Mouse (Mus musculus) layer of hippocampus, adult 2 months (tissue): ENCODE measurements at regions not wholly inside any gene's neighbourhood (a gene's known extent, or its start where the extent isn't known, plus 50 kb on each side); places are given as distances from the start of the nearest gene placed in this dataset.

Source experiments
- DNase-seq, 2 experiments: peaks; one replicate each; pipeline ENCODE4 v3.0.0; 2022; ENCODE audit warnings: low spot score in 2 of 2
- H3K27ac ChIP-seq: fragments of 200-600 bp; 2 replicates; pipeline ENCODE4 v1.8.1; 2022
- H3K4me3 ChIP-seq: fragments of 200-600 bp; 2 replicates; pipeline ENCODE4 v1.8.1; 2022; ENCODE audit warnings: mild to moderate bottlenecking
- CTCF ChIP-seq: fragments of 200-600 bp; conservative IDR thresholded peaks from 2 replicates; pipeline ENCODE4 v1.8.1; 2022; ENCODE audit warnings: antibody characterized with exemption, mild to moderate bottlenecking, moderate library complexity

DNA sequence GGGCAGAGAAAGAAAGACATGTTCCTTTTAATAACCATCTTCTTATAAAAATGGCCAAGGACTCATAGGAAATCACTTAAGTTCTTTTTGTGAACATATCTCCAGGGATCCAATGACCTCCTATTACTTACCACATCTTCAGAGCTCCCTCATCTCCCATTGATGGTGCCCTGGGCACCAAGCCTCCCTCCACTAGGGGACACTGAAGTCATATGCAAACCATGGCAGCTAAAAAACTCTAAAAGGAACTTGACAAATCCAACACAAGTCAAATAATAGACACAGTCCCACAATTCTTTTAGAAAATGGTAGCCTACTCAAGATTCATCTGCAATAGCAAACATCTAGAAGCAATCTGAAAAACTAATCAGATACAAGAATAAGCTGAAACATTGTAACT is 167.2 kb upstream of the Igf1 start:
- no peak overlapping the region for H3K4me3 ChIP-seq
- DNase-seq, result no peak
- TF ChIP-seq CTCF, result peak; percentile 73
- no peak overlapping the region for H3K27ac ChIP-seq

DNA sequence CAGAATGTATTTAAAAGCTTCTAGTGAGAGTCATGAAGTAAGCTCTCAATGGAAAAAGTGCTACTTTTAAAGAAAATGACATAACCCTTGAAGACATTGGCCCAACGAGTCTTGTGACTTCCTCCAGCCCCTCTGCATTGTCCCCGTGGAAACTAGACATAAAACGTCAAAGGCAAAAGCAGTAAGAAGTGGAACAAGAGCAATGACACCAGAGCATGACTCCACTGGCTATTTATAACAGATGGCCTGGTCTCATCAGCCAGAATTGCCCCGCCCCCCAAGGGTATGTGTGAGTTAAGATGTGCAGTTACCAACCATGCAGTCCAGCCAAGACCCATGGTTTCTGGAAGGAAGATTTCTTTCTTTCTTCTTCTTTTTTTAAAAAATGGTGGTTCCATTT is 161.6 kb upstream of the Igf1 start:
- DNase-seq, result no peak
- H3K4me3 ChIP-seq, result no peak overlapping the region
- no peak for TF ChIP-seq CTCF
- no peak overlapping the region for H3K27ac ChIP-seq

DNA sequence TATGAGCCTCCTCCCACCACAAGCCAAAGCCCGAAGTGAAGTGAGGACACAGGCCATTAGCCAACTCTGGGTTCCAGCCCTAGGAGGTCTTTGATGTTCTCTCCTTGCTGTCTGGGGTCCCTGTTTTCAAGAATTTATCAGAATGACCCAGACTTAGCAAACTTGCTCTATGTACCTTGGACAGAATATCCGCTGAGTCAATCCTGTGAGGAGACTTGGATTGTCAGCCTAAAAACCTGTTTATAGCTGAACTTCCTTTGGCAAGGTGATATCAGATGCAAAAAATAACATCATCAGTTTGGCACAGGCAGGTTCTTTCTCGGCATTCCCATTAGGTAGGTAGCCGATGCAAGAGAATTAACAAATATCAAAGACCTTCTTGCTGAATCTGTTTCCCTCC is 146.9 kb upstream of the Igf1 start:
- no peak overlapping the region for H3K27ac ChIP-seq
- TF ChIP-seq CTCF, result no peak
- DNase-seq, result no peak
- no peak overlapping the region for H3K4me3 ChIP-seq

DNA sequence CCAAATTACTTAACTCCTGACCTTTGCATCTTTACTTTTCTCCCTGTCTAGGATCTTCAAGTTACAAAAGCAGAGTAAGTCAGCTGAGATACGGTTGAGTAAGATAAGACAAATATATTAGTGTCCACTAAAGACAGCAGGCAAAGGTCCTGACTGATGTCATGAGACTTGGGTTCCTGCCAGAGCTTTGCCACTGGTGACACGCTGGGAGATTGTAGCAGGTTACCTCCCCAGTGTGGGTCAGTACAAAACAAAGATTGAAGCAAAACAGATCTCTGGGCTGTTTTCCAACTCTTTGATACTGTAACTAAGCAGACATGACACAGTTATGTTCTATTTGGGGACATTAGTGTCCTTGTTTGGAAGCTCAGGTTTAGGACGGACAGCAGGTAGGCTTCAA is 146.3 kb upstream of the Igf1 start:
- no peak overlapping the region for H3K27ac ChIP-seq
- H3K4me3 ChIP-seq, result no peak overlapping the region
- TF ChIP-seq CTCF, result no peak
- no peak for DNase-seq

DNA sequence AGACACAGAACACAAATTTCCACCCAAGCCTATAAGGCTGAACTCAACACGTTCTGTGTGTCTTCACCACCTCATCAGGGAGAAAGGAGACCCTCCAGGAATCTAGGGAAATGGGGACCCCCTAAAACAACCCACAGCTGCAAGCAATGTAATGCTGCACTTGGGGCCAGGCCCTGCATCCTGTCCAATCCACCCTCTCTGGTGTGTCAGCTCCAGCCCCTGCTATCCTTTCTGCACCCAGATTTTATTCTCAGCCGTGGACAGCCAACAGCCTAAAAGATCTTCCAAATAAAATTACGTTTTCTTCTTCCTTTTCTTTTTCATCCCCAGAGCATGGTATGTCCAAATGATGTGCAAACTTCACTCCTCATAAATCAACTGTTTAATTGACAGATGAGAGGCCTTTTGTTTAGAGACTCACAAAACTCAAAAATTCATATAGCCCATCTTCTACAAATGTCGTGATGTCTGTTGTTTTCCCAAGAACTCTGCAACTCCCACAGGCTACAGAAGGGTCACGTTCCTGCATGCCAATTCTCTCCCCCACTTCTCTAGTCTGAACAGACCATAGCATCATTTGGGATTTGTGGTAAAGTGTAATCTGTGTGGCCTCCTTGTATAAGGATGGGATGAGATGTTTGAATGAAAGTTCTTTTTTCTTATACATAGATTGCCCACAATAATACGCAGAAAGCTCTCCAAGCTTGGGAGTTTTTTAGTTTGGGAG is 142.0 kb upstream of the Igf1 start:
- Histone ChIP-seq H3K27ac (no peak overlapping the region), H3K4me3 (no peak overlapping the region)
- DNase-seq, result no peak
- no peak for TF ChIP-seq CTCF

DNA sequence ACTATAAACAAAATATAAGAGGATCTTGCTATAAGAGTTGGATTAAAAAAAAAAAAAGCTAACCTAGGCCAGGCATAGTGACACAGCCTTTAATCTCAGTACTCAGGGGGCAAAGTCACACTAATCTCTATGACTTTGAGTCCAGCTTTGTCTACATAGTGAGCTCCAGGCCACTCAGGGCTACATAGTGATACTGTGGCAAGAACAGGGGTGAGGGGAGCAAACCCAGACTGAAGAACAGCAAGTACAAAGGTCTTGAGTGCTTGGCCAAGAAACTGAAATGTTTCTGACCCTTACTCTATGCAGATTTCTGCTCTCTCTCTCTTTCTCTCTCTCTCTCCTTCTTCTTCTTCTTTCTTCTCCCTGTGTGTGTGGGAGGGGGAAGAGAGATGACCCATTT is 140.9 kb upstream of the Igf1 start:
- DNase-seq, result no peak
- no peak for TF ChIP-seq CTCF
- H3K27ac ChIP-seq, result no peak overlapping the region
- no peak overlapping the region for H3K4me3 ChIP-seq

DNA sequence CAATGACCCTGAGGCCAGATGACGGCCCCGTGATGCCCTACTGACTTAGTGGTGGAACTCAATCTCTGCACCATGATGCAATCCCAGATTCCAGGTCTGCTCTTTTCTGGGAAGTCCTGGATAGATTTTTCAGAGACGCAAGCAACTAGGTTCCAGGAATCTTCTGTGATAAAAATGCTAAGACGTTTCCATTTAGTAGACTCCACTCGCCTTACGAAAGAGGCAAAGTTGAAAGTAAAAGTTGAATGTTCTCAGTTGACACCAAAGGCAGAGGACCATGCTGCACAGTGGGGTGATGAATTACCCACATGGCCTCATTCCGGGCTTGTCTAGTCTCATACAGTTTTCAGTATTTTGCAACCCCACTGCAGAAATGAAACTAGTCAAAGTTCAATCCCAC is 139.6 kb upstream of the Igf1 start:
- no peak for DNase-seq
- H3K27ac ChIP-seq, result no peak overlapping the region
- no peak overlapping the region for H3K4me3 ChIP-seq
- TF ChIP-seq CTCF, result no peak

DNA sequence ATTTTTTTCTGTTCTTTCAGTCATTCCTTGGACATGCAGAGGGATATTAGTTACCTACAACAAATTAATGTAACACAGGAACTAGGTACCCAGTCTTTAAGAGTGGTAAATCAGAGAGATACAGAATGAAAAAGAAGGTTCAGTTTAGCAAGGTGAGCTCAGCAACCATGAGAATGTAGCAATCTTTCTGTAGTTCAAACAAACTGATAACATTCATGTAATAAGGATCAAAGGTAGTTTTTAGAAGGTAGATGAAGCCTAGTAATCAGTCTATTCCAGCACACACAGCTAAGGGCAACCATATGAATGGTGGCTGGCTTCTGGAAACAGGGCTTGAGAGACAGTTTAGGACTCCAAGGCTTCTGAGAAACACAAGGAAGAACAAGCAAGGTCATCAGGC is 138.1 kb upstream of the Igf1 start:
- no peak for TF ChIP-seq CTCF
- DNase-seq, result no peak
- no peak overlapping the region for H3K4me3 ChIP-seq
- no peak overlapping the region for H3K27ac ChIP-seq

DNA sequence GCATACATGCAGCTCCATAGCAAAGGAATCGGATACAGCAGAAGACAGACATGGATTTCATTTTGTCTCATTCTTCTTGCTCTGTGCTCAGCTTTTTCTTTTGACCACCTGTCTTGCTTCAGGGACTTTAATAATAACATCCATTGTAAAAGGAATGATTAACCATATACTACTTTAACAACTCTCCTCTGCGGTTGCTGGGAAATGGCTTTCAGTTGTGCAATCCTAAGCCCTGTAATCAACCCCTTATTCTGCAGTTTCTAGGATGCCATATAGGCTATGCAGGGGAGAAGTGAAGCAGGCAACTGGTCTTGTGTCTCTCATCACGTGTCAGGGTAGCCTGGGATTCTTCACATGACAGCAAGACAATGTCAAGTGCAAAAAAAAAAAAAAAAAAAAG is 135.8 kb upstream of the Igf1 start:
- Histone ChIP-seq H3K27ac (no peak overlapping the region), H3K4me3 (no peak overlapping the region)
- no peak for DNase-seq
- no peak for TF ChIP-seq CTCF

DNA sequence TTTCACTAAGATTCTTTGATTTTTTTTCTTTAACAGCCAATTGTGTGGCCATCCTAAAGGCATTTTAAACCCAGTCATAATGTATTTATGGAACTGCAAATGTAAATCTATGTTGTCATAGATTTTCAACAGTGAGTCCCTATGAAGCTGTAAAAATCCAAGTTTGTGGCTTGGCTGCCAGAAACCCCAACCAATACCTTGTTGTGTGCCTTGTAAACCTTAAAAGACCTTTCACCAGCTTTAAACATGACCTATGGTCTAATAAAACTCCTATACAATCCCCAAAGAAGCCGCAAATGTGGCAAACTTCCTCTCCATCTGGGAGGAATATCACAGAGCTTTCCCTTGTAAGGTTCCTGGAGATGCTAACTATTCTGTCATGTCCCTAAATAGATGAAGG is 125.4 kb upstream of the Igf1 start:
- H3K4me3 ChIP-seq, result no peak overlapping the region
- DNase-seq, result no peak
- H3K27ac ChIP-seq, result no peak overlapping the region
- TF ChIP-seq CTCF, result no peak

DNA sequence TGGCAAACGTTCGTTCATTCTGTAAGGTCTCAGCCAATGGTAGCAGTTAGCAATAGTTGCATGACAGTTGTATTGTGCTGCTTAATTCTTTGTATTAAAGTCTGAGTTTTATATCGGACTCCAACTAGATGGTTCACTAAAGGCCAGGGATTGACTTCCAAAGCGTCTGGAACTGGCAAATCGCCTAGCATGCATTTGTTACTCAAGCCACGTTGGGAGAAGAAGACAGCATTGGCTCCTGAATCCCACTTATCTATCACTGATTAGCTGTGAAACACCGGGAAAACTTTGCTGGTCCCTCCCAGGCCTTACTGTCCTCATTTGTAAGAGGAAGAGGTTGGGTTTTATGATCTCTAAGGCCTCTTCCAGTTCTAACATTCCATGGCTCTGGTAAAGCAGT is 124.8 kb upstream of the Igf1 start:
- no peak for DNase-seq
- no peak overlapping the region for H3K4me3 ChIP-seq

DNA sequence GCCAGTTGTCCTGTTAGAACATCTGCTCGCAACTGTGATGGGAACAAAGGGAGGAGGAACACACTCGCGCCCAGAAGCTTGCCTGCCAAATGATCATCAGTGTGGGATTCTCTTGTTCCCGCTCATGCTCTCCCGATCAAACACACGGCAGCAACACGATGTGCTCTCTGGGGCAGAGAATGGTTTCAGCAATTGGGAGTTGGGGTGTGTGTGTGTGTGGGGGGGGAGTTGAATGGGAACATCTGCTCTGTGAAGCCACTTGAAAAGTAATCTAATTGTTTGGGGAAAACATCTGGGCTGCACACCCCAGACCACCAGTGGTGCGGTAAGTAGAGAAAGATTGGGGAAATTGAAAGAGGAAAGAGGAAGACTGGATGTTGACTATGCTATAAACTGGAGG is 117.7 kb upstream of the Igf1 start:
- H3K4me3 ChIP-seq, result no peak overlapping the region
- DNase-seq, result peak in 1 of 2 experiments; percentile 16
- no peak overlapping the region for H3K27ac ChIP-seq
- TF ChIP-seq CTCF, result no peak

More for the DNA sequence above, 124.8 kb upstream of the Igf1 start:
- no peak for TF ChIP-seq CTCF
- H3K27ac ChIP-seq, result no peak overlapping the region

DNA sequence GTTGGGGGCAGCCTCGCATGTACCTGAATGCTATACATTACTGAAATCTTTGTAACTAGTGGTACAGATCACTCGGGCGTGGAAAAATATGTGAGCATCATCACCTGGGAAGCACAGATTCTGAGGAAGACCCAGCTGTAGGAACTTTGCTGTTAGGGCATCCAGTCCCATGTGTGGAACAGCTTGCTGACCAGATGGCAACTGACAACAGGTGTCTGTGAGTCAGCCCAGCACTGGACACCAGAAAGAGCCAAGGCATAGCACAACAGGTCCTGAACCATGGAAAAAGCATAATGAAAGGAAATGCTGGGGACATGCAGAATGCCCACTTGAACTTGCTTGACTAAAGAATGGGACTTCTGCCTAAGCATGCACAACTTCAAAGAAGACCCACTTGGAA is 115.3 kb upstream of the Igf1 start:
- Histone ChIP-seq H3K4me3 (no peak overlapping the region), H3K27ac (no peak overlapping the region)
- no peak for TF ChIP-seq CTCF
- no peak for DNase-seq

DNA sequence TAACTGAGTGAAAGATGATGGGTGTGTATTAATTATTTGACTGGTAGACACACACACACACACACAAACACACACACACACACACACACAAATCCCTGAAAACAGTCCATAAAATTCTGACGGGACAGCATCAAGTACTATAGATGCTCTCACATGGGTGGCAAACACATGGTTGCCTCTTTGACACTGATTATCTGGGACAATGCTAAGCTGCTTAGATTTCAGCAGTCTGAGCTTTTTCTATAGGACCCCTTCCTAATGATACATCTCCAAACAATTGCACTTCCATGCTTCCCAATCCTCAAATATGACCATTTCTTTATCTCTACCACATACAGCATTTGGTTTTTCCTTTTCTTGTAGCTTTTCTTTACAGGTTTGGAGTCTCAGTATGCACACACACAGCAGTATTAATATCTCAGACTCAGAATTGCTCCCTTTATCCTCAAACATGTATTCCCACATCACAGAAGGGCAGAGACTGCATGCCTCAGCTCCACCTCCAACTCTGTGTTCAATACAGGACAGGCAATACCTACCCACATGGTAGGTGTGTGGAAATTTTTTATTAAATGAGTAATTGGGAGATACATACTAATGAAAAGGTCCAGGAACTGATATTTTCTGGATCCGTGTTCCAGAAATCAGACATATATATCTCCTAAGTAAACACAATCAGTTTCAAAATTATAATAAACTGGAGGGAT is 110.1 kb upstream of the Igf1 start:
- H3K4me3 ChIP-seq, result no peak overlapping the region
- TF ChIP-seq CTCF, result no peak
- no peak overlapping the region for H3K27ac ChIP-seq
- DNase-seq, result no peak
